Mouse (Mus musculus): Measurements from ENCODE around the gene Ccn1.

Gene Ccn1

DNA sequence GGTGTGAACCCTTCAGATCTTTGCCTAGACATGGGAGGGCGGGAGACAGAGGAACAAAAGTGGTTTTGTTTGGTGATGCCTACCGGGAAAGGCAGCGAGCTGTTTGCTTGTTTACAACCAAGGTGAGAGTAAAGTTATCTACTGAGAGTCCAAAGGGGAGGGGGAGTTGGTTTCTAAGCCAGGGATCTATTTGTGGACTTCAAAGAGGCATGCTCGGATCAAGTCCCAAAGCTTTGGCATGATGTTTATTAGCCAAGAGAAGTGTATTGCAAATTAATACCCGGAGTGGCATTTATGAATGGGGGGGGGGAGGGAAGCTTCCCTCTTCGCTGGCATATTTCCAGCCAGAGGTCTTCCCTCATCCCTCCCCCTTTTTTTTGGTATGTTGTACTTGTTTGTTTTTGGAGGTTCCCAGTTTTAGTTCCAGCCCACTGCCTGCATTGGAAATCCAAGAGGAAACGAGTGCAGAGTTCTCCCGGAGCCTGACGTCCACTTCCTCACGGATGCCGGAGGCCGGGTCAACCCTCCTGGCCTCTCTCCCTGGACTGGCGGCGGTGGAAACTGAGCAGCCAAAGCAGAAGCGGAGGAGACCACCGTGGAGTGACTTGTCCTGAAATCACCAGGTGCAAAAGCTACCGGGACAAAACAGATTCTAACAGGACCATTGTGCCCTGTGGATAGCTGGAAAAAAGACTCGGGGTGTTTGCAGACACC, 674 bp upstream of the Ccn1 start:
- peak in 1 of 2 experiments; percentile 38 for DNase-seq (ENCODE audit: low spot score in 2 of 2)

- DNase-seq (ENCODE audit: low spot score in 2 of 2): peak; percentile 49 to 64
Measured at GRCm38 (mm10) chr3:145648991-145649851, 560 bp downstream of the Ccn1 start.

GRCm38 (mm10) chr3:145648097-145648931, 1.5 kb downstream of the Ccn1 start:
- DNase-seq (ENCODE audit: low spot score in 2 of 2): no peak

DNA sequence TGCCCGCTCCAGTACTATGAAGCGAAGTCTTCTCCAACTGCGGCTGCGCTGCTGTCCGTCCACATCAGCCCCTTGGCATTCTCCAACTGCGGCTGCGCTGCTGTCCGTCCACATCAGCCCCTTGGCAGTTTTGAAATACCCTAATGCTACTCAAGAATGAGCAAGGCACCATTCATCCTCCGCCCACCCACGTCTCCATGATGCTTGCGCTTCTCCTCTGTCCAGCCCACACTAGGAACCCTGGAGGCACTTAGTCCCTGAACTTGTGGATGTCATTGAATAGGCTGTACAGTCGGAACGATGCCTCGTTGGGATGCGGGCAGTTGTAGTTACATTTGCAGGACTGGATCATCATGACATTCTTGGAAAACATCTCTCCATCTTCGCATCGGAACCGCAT, 2.4 kb downstream of the Ccn1 start:
- DNase-seq (ENCODE audit: low spot score in 2 of 2): no peak

DNA sequence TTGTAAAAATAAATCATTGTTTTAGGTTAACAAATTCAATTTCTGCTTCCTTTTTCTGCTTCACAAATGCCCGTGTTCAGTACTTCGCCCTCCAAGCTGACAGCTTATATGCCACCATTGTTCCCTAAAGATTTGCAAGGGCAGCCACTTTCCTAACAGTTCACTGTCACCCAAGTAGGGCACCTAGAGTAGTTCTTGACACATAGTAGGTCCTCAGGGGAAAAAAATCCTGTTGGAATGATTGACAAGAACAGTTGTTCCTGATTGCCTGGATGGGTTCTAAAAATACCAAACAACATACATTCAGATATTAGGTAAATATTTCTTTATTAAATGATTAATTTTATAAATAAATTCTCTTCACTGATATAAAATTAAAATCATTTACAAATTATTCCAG, 3.1 kb downstream of the Ccn1 start:
- no peak for DNase-seq (ENCODE audit: low spot score in 2 of 2)

- DNase-seq (ENCODE audit: low spot score in 2 of 2): no peak
Measured at GRCm38 (mm10) chr3:145646009-145646408, 3.8 kb downstream of the Ccn1 start.

GRCm38 (mm10) chr3:145645463-145645862, 4.3 kb downstream of the Ccn1 start:
- no peak for DNase-seq (ENCODE audit: low spot score in 2 of 2)

GRCm38 (mm10) chr3:145642861-145643260, 6.9 kb downstream of the Ccn1 start:
- no peak for DNase-seq (ENCODE audit: low spot score in 2 of 2)

DNA sequence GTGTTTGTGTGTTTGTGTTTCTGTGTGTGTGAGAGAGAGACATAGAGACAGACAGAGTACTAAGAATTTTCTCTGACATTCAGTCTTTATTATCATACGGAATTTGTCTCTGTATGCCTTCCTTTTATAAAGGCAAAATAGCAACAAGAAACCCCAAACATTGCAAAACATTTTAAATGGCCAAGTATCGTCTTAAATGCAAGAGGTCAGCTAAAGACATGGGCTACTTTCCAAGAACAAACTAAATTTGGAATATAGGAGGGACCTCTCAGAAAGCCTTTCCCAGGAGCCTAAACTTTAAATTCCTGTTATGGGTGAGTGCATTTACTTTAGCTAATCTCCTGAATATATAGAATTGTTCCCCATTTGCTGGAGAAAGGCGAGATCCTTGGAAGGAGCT, 7.9 kb downstream of the Ccn1 start:
- DNase-seq (ENCODE audit: low spot score in 2 of 2): no peak

DNA sequence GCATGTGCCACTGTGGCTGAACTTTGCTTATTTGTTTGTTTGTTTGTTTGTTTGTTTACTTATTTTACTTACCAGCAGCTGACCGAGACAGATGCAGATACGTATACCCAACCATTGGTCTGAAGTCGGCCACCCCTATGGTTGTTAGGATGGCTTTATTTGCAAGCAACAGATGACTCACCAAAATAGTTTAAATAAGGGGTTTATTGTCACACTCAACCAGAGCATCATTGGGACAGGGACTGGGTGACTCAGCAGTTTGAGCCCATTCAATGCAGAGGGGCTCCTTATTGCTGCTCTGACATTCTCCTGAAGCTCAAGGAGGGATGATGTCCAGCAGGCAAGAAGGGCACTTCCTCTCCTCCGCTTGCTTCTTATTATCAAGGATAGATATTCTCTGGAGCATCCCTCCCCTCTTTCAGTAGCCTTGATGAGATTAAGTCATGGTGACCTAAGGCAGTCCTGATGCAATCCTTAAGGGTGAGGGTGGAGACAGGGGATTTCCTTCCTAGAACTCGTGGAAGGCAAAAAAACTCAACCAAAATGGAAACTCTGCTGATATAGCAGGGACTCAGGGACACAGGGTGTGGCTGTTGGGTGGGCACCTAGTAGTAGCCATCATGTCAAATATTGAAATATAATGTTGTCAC, 8.6 kb downstream of the Ccn1 start:
- DNase-seq (ENCODE audit: low spot score in 2 of 2): no peak

GRCm38 (mm10) chr3:145640583-145640982, 9.2 kb downstream of the Ccn1 start:
- no peak for DNase-seq (ENCODE audit: low spot score in 2 of 2)

DNA sequence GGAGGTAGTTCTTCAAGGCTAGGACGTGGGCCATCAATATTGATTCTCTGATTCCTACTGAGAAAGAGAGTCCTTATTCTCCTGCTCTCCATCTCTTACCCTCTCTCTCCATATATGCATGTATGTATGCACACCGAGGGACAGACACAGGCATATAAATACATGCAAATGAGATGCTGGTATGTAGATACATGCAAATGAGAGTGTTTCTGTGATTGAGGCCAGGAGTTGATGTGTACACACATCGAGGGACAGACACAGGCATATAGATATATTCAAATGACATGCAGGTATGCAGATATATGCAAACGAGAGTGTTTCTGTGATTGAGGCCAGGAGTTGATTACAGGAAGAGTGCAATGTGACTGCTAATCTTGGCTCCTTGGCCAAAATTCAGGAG, 9.6 kb downstream of the Ccn1 start:
- DNase-seq (ENCODE audit: low spot score in 2 of 2): no peak

GRCm38 (mm10) chr3:145634002-145634710, 15.6 kb downstream of the Ccn1 start:
- DNase-seq (ENCODE audit: low spot score in 2 of 2): no peak

GRCm38 (mm10) chr3:145632888-145633287, 16.9 kb downstream of the Ccn1 start:
- no peak for DNase-seq (ENCODE audit: low spot score in 2 of 2)

DNA sequence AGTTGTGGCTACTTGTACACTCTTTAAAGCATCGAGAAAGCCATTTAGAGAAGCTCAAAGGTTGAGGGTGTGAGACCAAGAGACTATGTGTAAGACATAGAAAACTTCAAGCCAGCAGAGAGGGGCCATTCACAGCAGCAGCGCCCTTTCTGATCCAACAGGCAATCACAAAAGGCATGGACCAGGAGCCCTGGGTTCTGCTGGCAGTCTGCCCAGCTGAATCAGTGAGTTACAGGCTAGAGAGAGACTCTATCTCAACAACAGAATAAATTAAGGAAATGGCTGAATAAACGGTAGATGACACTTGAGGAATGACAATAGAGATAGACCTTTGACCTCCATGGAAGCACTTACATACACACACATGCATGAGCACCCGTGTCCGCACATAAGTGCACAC, 21.1 kb downstream of the Ccn1 start:
- no peak for DNase-seq (ENCODE audit: low spot score in 2 of 2)

DNA sequence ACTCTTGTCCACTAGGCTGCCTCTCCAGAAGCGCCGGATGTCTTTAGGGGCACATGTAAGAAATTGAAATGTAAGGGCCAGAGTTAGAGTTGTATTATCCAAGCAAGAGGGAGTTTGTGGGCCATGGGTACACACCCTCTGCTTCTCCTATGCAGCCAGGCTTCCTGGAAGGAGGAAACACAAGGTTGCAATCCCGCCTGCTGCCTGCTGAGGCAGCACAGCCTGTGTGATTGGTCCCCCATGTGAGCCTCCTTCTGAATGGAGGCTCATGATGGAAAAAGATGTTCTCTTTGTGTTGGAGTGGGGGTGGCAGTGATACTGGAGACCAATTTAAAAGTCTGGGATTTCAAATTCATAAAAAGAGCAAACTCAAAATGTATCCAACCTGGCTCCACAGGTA, 22.0 kb downstream of the Ccn1 start:
- no peak for DNase-seq (ENCODE audit: low spot score in 2 of 2)

- no peak for DNase-seq (ENCODE audit: low spot score in 2 of 2)
Measured at GRCm38 (mm10) chr3:145626063-145626462, 23.7 kb downstream of the Ccn1 start.

- no peak for DNase-seq (ENCODE audit: low spot score in 2 of 2)
Measured at GRCm38 (mm10) chr3:145625546-145625945, 24.2 kb downstream of the Ccn1 start.

DNA sequence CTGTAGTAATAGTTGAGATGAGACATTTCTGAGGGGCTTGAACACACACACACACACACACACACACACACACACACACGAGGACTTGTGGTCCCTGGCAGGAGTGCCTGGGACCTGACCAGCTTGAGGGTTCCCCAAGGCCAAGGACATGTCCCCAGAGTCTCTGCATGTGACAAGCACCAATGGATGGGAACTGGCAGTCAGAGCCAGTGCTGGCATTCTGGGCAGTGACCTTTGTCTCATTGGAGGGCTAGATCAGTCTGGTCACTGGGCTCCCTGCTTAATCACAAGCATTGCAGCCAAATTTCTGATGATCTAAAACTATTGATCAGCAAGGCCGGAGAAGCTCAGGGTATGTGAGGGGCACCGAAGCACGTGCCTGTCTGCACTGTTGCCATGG, 25.0 kb downstream of the Ccn1 start:
- DNase-seq (ENCODE audit: low spot score in 2 of 2): no peak

DNA sequence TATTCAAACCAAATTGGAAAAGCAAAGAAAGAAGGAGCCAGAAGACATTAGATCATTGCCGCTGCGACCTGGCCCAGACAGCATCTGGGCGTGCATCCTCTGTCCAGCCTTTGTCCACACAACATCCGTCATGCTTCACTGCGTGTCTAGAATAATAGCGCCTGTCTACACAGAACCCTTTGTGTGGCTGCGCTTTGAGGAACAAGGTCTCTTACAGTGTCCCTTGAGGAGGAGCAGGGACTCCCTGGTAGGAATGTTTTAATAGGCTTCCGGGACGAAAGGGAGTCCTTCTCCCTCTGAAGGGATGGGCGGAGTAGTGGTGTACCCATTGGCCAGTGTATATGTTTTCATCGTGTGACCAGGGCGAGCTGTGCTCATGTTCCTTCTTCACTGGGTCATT, 26.7 kb downstream of the Ccn1 start:
- DNase-seq (ENCODE audit: low spot score in 2 of 2): no peak

DNA sequence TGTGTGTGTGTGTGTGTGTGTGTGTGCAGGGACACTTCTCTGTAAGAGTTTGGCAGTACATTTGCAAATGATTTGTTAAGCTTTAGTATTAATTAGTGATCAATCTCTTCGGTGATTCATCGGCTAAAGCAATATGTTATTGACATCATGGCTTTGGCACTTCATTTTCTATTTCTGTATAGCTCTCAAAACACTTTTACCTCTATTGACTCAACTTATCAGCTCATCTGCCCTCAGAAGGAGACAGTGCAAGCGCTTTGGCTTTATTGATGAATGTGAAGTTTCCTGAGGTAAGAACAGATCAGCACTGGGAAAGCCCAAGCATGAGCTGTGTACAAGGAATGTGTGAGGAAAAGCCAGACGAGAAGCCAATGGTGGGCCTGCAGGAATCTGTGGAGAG, 28.6 kb downstream of the Ccn1 start:
- no peak for DNase-seq (ENCODE audit: low spot score in 2 of 2)
